Mouse (Mus musculus) megakaryocyte, embryonic 14.5 days (primary cell): ENCODE measurements around the gene Efna3.

Source experiments
- FLI1 ChIP-seq: IDR thresholded peaks from 2 replicates; pipeline ENCODE4 v1.6.1; 2012; ENCODE audit warnings: low read length, inconsistent platforms, mixed read lengths
- GATA1 ChIP-seq: IDR thresholded peaks from 3 replicates; pipeline ENCODE4 v1.6.1; 2012; ENCODE audit warnings: mixed read lengths, low read length, inconsistent platforms, borderline replicate concordance

DNA sequence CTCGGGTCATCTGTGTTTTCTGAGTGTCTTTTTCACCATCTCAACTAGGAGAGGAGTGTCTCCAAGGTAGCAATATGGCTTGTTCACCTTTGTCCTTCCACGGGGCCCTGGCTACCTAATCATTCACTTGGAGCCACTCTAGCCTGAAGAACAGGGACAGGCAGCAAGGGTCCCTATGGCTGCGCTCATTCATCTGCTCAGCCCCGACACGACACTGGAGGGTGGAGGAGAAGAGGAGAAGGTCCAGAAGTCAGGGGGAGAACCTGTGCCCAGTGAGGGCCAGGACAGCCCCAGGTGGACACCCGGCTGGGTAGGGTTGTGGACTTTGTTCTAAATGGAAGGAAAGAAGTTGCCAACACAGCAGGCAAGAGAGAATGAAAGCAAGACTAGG, 32.7 kb upstream of the Efna3 start:
- no peak for TF ChIP-seq GATA1
- no peak for TF ChIP-seq FLI1
